Mouse (Mus musculus): ENCODE measurements around the gene Lzts2. TPM values are rescaled to one million over a fixed set of nuclear protein-coding genes. Genes with fewer than 3 reads are reported as not detected.

Lzts2 gene
- total RNA-seq, 2 experiments from 2014 or later = 60.9 to 77.8 TPM

GRCm38 (mm10) chr19:45002301-45002700 is 11.9 kb upstream of the Lzts2 start:
- no peak for DNase-seq
- intact Hi-C loops (cut with DNase I) = no loop called here

- DNase-seq = no peak
- intact Hi-C loops (cut with DNase I) = no loop called here
These were observed 10.3 kb upstream of the Lzts2 start for GRCm38 (mm10) chr19:45003740-45004516.

GRCm38 (mm10) chr19:45005444-45005843 is 8.8 kb upstream of the Lzts2 start, which contains the start of gene Twnk:
Twnk (plus strand) TSS chr19:45005663.
- intact Hi-C loops (cut with DNase I) = loop anchor here (5.0 kb wide), 1 partner anchor 37 kb away; no protein-coding TSS in a partner anchor
- peak; percentile 56 to 65 for DNase-seq

- intact Hi-C loops (cut with DNase I) = loop anchor here (5.0 kb wide), 1 partner anchor 36 kb away; no protein-coding TSS in a partner anchor
- peak; percentile 97 to 99 for DNase-seq
These were observed 8.1 kb upstream of the Lzts2 start, which contains the start of gene Mrpl43 for GRCm38 (mm10) chr19:45005957-45006712. Mrpl43 (minus strand) TSS chr19:45006442.

GRCm38 (mm10) chr19:45007021-45007420 is 7.2 kb upstream of the Lzts2 start:
- intact Hi-C loops (cut with DNase I) = loop anchor here (5.0 kb wide), 1 partner anchor 35 kb away; no protein-coding TSS in a partner anchor
- no peak for DNase-seq

GRCm38 (mm10) chr19:45007425-45008191 is 6.6 kb upstream of the Lzts2 start:
- intact Hi-C loops (cut with DNase I) = loop anchor here (5.0 kb wide), 1 partner anchor 35 kb away; no protein-coding TSS in a partner anchor
- no peak for DNase-seq

GRCm38 (mm10) chr19:45010646-45011045 is 3.6 kb upstream of the Lzts2 start:
- DNase-seq = no peak
- intact Hi-C loops (cut with DNase I) = no loop called here

- DNase-seq = no peak
These were observed 2.0 kb upstream of the Lzts2 start for GRCm38 (mm10) chr19:45012219-45012618.

GRCm38 (mm10) chr19:45012636-45013035 is 1.6 kb upstream of the Lzts2 start:
- intact Hi-C loops (cut with DNase I) = loop anchor here (1.0 kb wide), 1 partner anchor 19 kb away; no protein-coding TSS in a partner anchor
- DNase-seq = peak; percentile 62 to 68

More at GRCm38 (mm10) chr19:45012219-45012618, 2.0 kb upstream of the Lzts2 start:
- intact Hi-C loops (cut with DNase I) = loop anchor here (1.0 kb wide), 1 partner anchor 19 kb away; no protein-coding TSS in a partner anchor

- intact Hi-C loops (cut with DNase I) = no loop called here
These were observed 511 bp upstream of the Lzts2 start for GRCm38 (mm10) chr19:45013581-45014225.

GRCm38 (mm10) chr19:45014981-45015402 is 778 bp downstream of the Lzts2 start:
- intact Hi-C loops (cut with DNase I) = no loop called here
- peak; percentile 74 to 80 for DNase-seq

More at GRCm38 (mm10) chr19:45013581-45014225, 511 bp upstream of the Lzts2 start:
- no peak for DNase-seq

GRCm38 (mm10) chr19:45015518-45016281 is 1.5 kb downstream of the Lzts2 start:
- DNase-seq = peak; percentile 73 to 77
- intact Hi-C loops (cut with DNase I) = no loop called here

GRCm38 (mm10) chr19:45016341-45017215 is 2.4 kb downstream of the Lzts2 start:
- DNase-seq = peak; percentile 92
- intact Hi-C loops (cut with DNase I) = no loop called here

GRCm38 (mm10) chr19:45017216-45017771 is 3.1 kb downstream of the Lzts2 start:
- intact Hi-C loops (cut with DNase I) = no loop called here
- peak; percentile 92 for DNase-seq

- DNase-seq = peak; percentile 93 to 94
- intact Hi-C loops (cut with DNase I) = no loop called here
These were observed 3.7 kb downstream of the Lzts2 start for GRCm38 (mm10) chr19:45017909-45018308.

- DNase-seq = peak; percentile 60 to 71
- intact Hi-C loops (cut with DNase I) = no loop called here
These were observed 4.2 kb downstream of the Lzts2 start for GRCm38 (mm10) chr19:45018351-45018831.

- intact Hi-C loops (cut with DNase I) = no loop called here
These were observed 6.1 kb downstream of the Lzts2 start for GRCm38 (mm10) chr19:45020348-45020747.

GRCm38 (mm10) chr19:45021362-45021761 is 7.1 kb downstream of the Lzts2 start:
- intact Hi-C loops (cut with DNase I) = no loop called here
- DNase-seq = no peak

More at GRCm38 (mm10) chr19:45020348-45020747, 6.1 kb downstream of the Lzts2 start:
- DNase-seq = peak; percentile 82 to 83

Data from heart, postnatal 10 days (tissue).